Mouse (Mus musculus): ENCODE measurements around the gene Bckdk. TPM values are rescaled to one million over a fixed set of nuclear protein-coding genes. Genes with fewer than 3 reads are reported as not detected.
A peak's percentile ranks its signal among the peaks of the same experiment; 100 is the strongest.
"Not testable (repeated sequence)": the region's sequence is repeated elsewhere in the genome, so short reads cannot be mapped to it uniquely, and the experiment has no call there.

Gene Bckdk
- total RNA-seq, 1 experiment from 2014 or later, result 11.6 TPM

- ATAC-seq (ENCODE audit: extremely low read depth, insufficient number of reproducible peaks, low FRiP score, poor library complexity, severe bottlenecking), result no peak
Measured at GRCm38 (mm10) chr7:127926066-127926465, 22.2 kb downstream of the Bckdk start.

- no peak for ATAC-seq (ENCODE audit: extremely low read depth, insufficient number of reproducible peaks, low FRiP score, poor library complexity, severe bottlenecking)
Measured at GRCm38 (mm10) chr7:127926846-127927245, 23.0 kb downstream of the Bckdk start.

GRCm38 (mm10) chr7:127927726-127928125 lies 23.8 kb downstream of the Bckdk start:
- ATAC-seq (ENCODE audit: extremely low read depth, insufficient number of reproducible peaks, low FRiP score, poor library complexity, severe bottlenecking), result no peak

GRCm38 (mm10) chr7:127928596-127928995 lies 24.7 kb downstream of the Bckdk start:
- ATAC-seq (ENCODE audit: extremely low read depth, insufficient number of reproducible peaks, low FRiP score, poor library complexity, severe bottlenecking), result no peak

DNA sequence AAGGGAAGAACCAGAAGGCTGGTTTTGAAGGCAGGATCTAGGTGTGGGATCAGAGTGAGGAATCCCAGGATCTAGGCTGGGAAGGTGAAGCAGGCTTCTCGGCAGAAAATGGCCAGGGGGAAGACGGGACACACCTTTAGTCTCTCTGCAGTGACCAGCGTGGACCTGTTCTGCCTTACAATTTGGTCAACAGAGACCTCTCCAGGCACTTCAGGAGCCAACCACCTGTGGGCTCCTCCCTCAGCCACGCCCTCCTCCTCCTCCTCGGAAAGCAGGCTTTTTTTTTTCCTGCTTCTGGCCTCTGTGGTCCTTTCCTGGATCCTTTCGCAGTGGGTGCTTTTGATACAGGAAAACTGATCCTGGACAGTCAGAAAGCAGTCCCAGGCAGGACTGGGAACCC lies 26.0 kb downstream of the Bckdk start, which contains the start of gene Prss8:
Gene Prss8, minus strand, starts transcription at position 182 of the 400 bp plus-strand sequence.
- ATAC-seq (ENCODE audit: extremely low read depth, insufficient number of reproducible peaks, low FRiP score, poor library complexity, severe bottlenecking), result no peak

GRCm38 (mm10) chr7:127930636-127931035 lies 26.8 kb downstream of the Bckdk start:
- ATAC-seq (ENCODE audit: extremely low read depth, insufficient number of reproducible peaks, low FRiP score, poor library complexity, severe bottlenecking), result no peak

- no peak for ATAC-seq (ENCODE audit: extremely low read depth, insufficient number of reproducible peaks, low FRiP score, poor library complexity, severe bottlenecking)
Measured at GRCm38 (mm10) chr7:127931351-127932135, 27.7 kb downstream of the Bckdk start.

DNA sequence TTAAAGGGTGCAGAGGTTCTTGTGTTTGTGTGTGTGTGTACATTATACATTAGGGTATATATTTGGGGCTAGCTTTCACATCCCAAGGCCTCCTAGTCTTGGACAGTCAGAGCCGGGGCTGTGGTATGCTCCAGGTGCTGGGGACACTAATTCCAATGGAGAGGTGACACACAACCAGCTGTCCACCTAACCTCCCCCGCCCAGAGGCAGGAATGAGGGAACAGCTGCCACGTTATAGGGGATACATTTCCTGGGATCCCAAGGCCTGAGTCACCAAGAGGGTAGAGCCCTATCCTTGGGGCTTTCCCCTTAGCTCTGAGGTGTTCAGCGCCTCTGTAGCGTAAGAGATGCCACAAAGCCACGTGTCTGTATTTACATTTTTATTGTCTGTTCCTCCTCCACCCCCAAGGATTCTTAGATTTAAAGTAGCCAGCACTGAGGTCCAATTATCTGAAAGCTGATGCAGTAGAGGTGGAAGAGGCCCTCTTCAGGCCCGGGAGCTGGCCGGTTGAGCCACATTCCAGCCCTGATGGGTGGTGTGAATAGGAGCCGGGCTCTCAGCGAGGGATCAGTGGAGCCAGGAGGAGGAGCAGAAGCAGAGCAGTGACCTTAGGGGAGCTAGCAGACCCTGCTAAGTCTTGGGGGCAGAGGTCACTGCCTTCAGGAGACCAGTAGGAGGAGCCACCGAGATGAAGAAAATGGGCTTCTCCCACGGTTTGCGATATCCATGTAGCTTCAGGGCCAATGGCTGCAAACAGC lies 28.6 kb downstream of the Bckdk start:
- ATAC-seq (ENCODE audit: extremely low read depth, insufficient number of reproducible peaks, low FRiP score, poor library complexity, severe bottlenecking), result no peak

DNA sequence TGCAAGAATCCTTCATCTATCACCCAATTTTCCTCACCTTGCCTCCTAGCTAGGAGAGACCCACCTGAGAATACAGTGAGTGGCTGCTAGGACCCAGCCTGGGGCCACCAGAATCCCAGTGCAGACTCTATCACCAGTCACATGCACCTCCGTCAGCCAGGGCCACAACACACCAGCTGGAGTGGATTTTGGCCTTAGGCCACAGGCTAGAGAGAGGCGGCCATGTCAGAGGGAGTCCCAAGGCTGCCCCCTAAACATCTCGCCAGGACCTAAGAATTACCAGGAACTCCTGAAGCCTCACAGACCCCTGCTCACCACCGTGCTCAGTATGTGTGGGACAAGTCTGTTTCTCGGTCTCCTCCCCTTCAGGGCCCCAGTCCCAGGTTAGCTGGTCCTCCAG lies 30.2 kb downstream of the Bckdk start:
- ATAC-seq (ENCODE audit: extremely low read depth, insufficient number of reproducible peaks, low FRiP score, poor library complexity, severe bottlenecking), result no peak

GRCm38 (mm10) chr7:127935028-127935722 lies 31.3 kb downstream of the Bckdk start:
- peak; percentile 97 for ATAC-seq (ENCODE audit: extremely low read depth, insufficient number of reproducible peaks, low FRiP score, poor library complexity, severe bottlenecking)

- no peak for ATAC-seq (ENCODE audit: extremely low read depth, insufficient number of reproducible peaks, low FRiP score, poor library complexity, severe bottlenecking)
Measured at GRCm38 (mm10) chr7:127935748-127936159, 31.9 kb downstream of the Bckdk start.

GRCm38 (mm10) chr7:127936216-127936884 lies 32.5 kb downstream of the Bckdk start:
- ATAC-seq (ENCODE audit: extremely low read depth, insufficient number of reproducible peaks, low FRiP score, poor library complexity, severe bottlenecking), result no peak

DNA sequence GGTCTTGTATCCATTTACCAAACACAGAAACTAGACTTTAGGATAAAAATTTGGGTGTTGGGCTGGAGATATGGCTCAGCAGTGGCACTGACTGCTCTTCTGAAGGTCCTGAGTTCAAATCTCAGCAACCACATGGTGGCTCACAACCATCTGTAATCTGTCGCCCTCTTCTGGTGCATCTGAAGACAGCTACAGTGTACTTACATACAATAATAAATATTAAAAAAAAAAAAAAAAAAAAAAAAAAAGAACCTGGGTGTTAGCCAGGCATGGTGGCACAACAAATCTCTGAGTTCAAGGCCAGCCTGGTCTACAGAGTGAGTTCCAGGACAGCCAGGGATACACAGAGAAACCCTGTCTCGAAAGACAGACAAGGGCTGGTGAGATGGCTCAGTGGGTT lies 38.2 kb downstream of the Bckdk start:
- ATAC-seq (ENCODE audit: extremely low read depth, insufficient number of reproducible peaks, low FRiP score, poor library complexity, severe bottlenecking), result not testable (repeated sequence)

- ATAC-seq (ENCODE audit: extremely low read depth, insufficient number of reproducible peaks, low FRiP score, poor library complexity, severe bottlenecking), result no peak
Measured at GRCm38 (mm10) chr7:127944614-127945013, 40.7 kb downstream of the Bckdk start.

- no peak for ATAC-seq (ENCODE audit: extremely low read depth, insufficient number of reproducible peaks, low FRiP score, poor library complexity, severe bottlenecking)
Measured at GRCm38 (mm10) chr7:127946470-127947023, 42.7 kb downstream of the Bckdk start, which contains the start of gene Prss36. Gene Prss36 (minus strand): TSS chr7:127946725.

DNA sequence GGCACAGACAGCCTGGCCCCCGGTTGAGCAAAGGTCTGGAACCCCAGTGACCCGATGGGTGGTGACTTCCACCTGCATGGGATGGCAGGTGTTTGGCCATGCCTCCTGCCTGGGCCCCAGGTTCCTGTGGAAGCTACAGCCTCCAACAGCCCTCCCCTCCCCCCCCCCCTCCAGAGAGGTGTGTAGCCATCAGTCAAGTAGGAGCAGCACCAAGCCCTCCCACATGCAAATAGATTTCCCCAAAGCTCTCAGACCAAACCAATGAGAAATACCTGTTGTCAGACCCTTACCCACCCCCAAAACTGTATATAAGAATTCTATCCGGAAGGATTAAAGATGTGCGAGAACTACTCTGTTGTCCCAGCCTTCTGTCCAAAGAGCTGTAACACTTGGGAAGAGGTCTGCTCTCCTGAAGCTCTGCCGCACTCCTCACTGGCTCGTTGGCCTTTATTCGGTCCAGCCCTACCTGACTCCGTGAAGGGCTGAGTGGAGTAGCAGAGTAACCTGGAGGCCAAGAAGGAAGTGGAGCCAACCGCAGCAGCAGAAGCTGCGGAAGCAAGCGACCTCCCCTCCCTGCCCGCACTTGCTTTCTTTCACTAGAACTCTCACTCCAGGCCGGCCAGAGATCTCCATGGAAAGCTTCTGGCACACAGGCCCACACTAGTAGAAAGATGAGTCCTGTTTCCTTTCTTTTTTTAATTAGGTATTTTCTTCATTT lies 49.1 kb downstream of the Bckdk start:
- peak; percentile 33; the same call in 1 of the 2 replicates for ATAC-seq (ENCODE audit: extremely low read depth, insufficient number of reproducible peaks, low FRiP score, poor library complexity, severe bottlenecking)

DNA sequence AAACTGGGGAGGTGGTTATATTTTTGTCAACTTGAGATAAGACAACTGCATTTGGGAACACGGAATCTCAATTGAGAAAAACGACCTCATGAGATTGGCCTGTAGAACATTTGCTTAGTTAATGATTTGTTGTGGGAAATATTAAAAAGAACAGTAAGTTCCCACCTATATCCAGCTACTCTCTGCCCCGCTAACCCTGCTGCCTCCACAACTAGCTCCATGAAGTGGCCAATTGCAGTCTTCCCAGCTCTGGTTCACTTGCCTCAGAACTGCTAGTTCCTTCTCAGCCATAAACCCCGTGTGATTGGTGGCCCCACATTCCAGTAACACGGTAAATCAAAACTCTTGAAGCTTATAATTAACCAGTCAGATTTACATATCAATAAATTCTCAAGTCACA lies 55.5 kb downstream of the Bckdk start:
- no peak for ATAC-seq (ENCODE audit: extremely low read depth, insufficient number of reproducible peaks, low FRiP score, poor library complexity, severe bottlenecking)
